Mouse (Mus musculus): ENCODE data around the gene Ttll5.

DNA sequence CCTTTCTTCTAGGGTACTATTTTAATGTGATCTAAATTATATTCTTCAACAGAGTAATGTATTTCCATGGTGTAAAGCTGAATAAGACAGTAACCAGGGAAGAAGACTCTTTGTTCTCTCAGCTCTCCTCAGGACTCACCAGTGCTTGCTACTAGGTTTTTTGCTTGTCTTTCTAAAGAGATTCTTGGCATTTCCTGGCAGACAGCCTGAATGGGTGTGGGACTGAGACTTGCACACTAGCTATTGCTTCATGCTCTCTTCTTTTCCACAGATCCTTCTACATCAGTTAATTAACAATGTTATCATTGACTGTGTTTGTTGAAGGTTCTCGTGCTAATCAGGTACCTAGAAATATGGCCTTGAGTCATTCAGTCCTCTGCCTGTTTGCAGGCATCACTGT is 29.8 kb downstream of the Ttll5 start:
- TF ChIP-seq EP300 (IDR thresholded peaks at IDR 0.05; ENCODE audit: low read depth in 1 of 2, low read length in 2 of 2) (no peak), MAZ (IDR thresholded peaks at IDR 0.05; ENCODE audit: low read depth, low read length) (no peak), MYC (IDR thresholded peaks at IDR 0.05; ENCODE audit: low read depth, low read length) (no peak), CTCF (IDR thresholded peaks at IDR 0.05 in 2 of 3, conservative IDR thresholded peaks at IDR 0.05 in 1 of 3; ENCODE audit: control insufficient read depth in 1 of 3, insufficient read depth in 1 of 3, low read depth in 2 of 3, low read length in 3 of 3, poor library complexity in 1 of 3, severe bottlenecking in 1 of 3) (no peak), POLR2AphosphoS2 (IDR thresholded peaks at IDR 0.05; ENCODE audit: low read length) (no peak), MEF2A (IDR thresholded peaks at IDR 0.05; ENCODE audit: extremely low read depth, insufficient replicate concordance, low read depth, low read length, poor library complexity, severe bottlenecking) (no peak), POLR2A (IDR thresholded peaks at IDR 0.05; ENCODE audit: control insufficient read depth in 1 of 2, insufficient read depth in 1 of 2, low read depth in 1 of 2, low read length in 2 of 2, poor library complexity in 1 of 2) (no peak), MYB (IDR thresholded peaks at IDR 0.05; ENCODE audit: low read depth, low read length) (no peak), MAX (IDR thresholded peaks at IDR 0.05; ENCODE audit: low read length) (no peak), USF2 (IDR thresholded peaks at IDR 0.05; ENCODE audit: borderline replicate concordance in 1 of 2, insufficient read depth in 1 of 2, low read depth in 1 of 2, low read length in 2 of 2) (no peak), USF1 (IDR thresholded peaks at IDR 0.05; ENCODE audit: low read depth, low read length) (no peak), RCOR1 (IDR thresholded peaks at IDR 0.05; ENCODE audit: low read depth, low read length) (no peak), HCFC1 (IDR thresholded peaks at IDR 0.05; ENCODE audit: low read depth, low read length) (no peak)
